Mouse (Mus musculus) midbrain, embryonic 15.5 days (tissue): ENCODE results near the gene Lypd5. TPM values are rescaled to one million over a fixed set of nuclear protein-coding genes. Genes with fewer than 3 reads are reported as not detected.

Source experiments
- ATAC-seq: fragments of 200-750 bp; cut with Nextera tagmentation; replicated peaks from 2 replicates; pipeline ENCODE4 v1.8.0; 2017; ENCODE audit warnings: moderate TSS enrichment
- H3K27ac ChIP-seq: fragments of 300-500 bp; sonication (generic); 2 replicates; pipeline ENCODE4 v1.5.1; 2015; ENCODE audit warnings: mild to moderate bottlenecking, inconsistent platforms
- H3K27me3 ChIP-seq: fragments of 300-500 bp; sonication (generic); replicated peaks from 2 replicates; pipeline ENCODE4 v1.6.1; 2015; ENCODE audit warnings: inconsistent platforms
- H3K36me3 ChIP-seq: fragments of 300-500 bp; sonication (generic); replicated peaks from 2 replicates; pipeline ENCODE4 v1.6.1; 2015; ENCODE audit warnings: inconsistent platforms
- H3K4me1 ChIP-seq: fragments of 300-500 bp; sonication (generic); 2 replicates; pipeline ENCODE4 v1.6.1; 2015; ENCODE audit warnings: inconsistent platforms
- H3K4me2 ChIP-seq: fragments of 300-500 bp; sonication (generic); 2 replicates; pipeline ENCODE4 v1.6.1; 2015; ENCODE audit warnings: inconsistent platforms, mild to moderate bottlenecking, moderate library complexity
- H3K4me3 ChIP-seq: fragments of 300-500 bp; sonication (generic); 2 replicates; pipeline ENCODE4 v1.5.1; 2015; ENCODE audit warnings: mild to moderate bottlenecking, inconsistent platforms
- H3K9ac ChIP-seq: fragments of 300-500 bp; sonication (generic); 2 replicates; pipeline ENCODE4 v1.6.1; 2015; ENCODE audit warnings: mild to moderate bottlenecking, inconsistent platforms
- H3K9me3 ChIP-seq: fragments of 300-500 bp; sonication (generic); 2 replicates; pipeline ENCODE4 v1.6.1; 2016; ENCODE audit warnings: inconsistent platforms
- WGBS: fragments of 180-500 bp; shearing (Covaris S2); methylation state at CpG from one replicate; pipeline ENCODE4 v1.1.7; 2015; ENCODE audit warnings: mixed read lengths; 5-methylcytosine and 5-hydroxymethylcytosine counted together
- polyA plus RNA-seq: library from polyadenylated mRNA; unstranded; fragments of >200 nt; fragmentation: Nextera tagmentation; extraction: Ambion mirVana; gene quantifications from 2 replicates; pipeline ENCODE4 v1.2.1, GENCODE M21; 2015

Gene Lypd5
- polyA plus RNA-seq = not detected in 2 replicates

GRCm38 (mm10) chr7:24348896-24349295 is at the start of gene Lypd5:
Lypd5 (plus strand) TSS chr7:24349196.
- WGBS = 42% methylated on average over 6 of the region's 6 CpGs
- Histone ChIP-seq H3K4me2 (no peak within 1 kb of the TSS), H3K4me1 (no peaks in the 10 kb centered on the region), H3K36me3 (no peaks in the 10 kb centered on the region), H3K9ac (no peak within 1 kb of the TSS), H3K27ac (no peak within 1 kb of the TSS), H3K4me3 (no peak within 1 kb of the TSS), H3K27me3 (no peaks in the 10 kb centered on the region), H3K9me3 (no peaks in the 10 kb centered on the region)
- no peak for ATAC-seq

- peak overlapping the region; percentile 92 for H3K4me2 ChIP-seq
- peak overlapping the region; percentile 83 for H3K4me3 ChIP-seq
- under 1% methylated on average over 18 of the region's 18 CpGs for WGBS
- ATAC-seq = peak; percentile 65
- H3K27ac ChIP-seq = peak overlapping the region; percentile 93
- no peaks in the 10 kb centered on the region for H3K27me3 ChIP-seq
- H3K4me1 ChIP-seq = peaks cover 24% of the 10 kb centered on the region
- peaks cover 26% of the 10 kb centered on the region for H3K36me3 ChIP-seq
- H3K9ac ChIP-seq = peak overlapping the region; percentile 73
- H3K9me3 ChIP-seq = no peaks in the 10 kb centered on the region
Measured at GRCm38 (mm10) chr7:24299823-24300481, 49.0 kb upstream of the Lypd5 start.

- Histone ChIP-seq H3K36me3 (peaks cover 23% of the 10 kb centered on the region), H3K4me1 (peaks cover 24% of the 10 kb centered on the region), H3K9ac (peak within 1 kb of the TSS; percentile 73), H3K27me3 (no peaks in the 10 kb centered on the region), H3K4me3 (peak within 1 kb of the TSS; percentile 83), H3K27ac (peak within 1 kb of the TSS; percentile 93), H3K9me3 (no peaks in the 10 kb centered on the region), H3K4me2 (peak within 1 kb of the TSS; percentile 92)
- 1% methylated on average over 13 of the region's 13 CpGs for WGBS
- ATAC-seq = peak; percentile 25; the same call in 1 of the 2 replicates
Measured at GRCm38 (mm10) chr7:24300771-24301282, 48.2 kb upstream of the Lypd5 start, which contains the start of gene Zfp61. Zfp61 (minus strand) TSS chr7:24301232.

GRCm38 (mm10) chr7:24315726-24316566 is 33.0 kb upstream of the Lypd5 start:
- H3K9me3 ChIP-seq = no peaks in the 10 kb centered on the region
- H3K4me3 ChIP-seq = peak overlapping the region; percentile 66
- peaks cover 13% of the 10 kb centered on the region for H3K4me1 ChIP-seq
- 29% methylated on average over 29 of the region's 29 CpGs for WGBS
- peak overlapping the region; percentile 75 for H3K4me2 ChIP-seq
- H3K36me3 ChIP-seq = peaks cover 5% of the 10 kb centered on the region
- peak overlapping the region; percentile 82 for H3K9ac ChIP-seq
- H3K27ac ChIP-seq = peak overlapping the region; percentile 82
- peak; percentile 87; the same call in 1 of the 2 replicates for ATAC-seq
- no peaks in the 10 kb centered on the region; the same call in 1 of the 2 replicates for H3K27me3 ChIP-seq

GRCm38 (mm10) chr7:24316567-24317092 is 32.4 kb upstream of the Lypd5 start, which contains the start of gene Zfp94:
Zfp94 (minus strand) TSS chr7:24316666.
- no peaks in the 10 kb centered on the region; the same call in 1 of the 2 replicates for H3K36me3 ChIP-seq
- under 1% methylated on average over 33 of the region's 33 CpGs for WGBS
- peak within 1 kb of the TSS; percentile 75 for H3K4me2 ChIP-seq
- peak; percentile 95 for ATAC-seq
- H3K9ac ChIP-seq = peak within 1 kb of the TSS; percentile 82
- peak within 1 kb of the TSS; percentile 66 for H3K4me3 ChIP-seq
- no peaks in the 10 kb centered on the region; the same call in 1 of the 2 replicates for H3K27me3 ChIP-seq
- no peaks in the 10 kb centered on the region for H3K9me3 ChIP-seq
- H3K4me1 ChIP-seq = peaks cover 13% of the 10 kb centered on the region
- peak within 1 kb of the TSS; percentile 83 for H3K27ac ChIP-seq

GRCm38 (mm10) chr7:24318942-24319341 is 30.1 kb upstream of the Lypd5 start:
- H3K9ac ChIP-seq = no peak overlapping the region

GRCm38 (mm10) chr7:24322593-24322992 is 26.4 kb upstream of the Lypd5 start:
- no peak overlapping the region for H3K27ac ChIP-seq
- H3K4me1 ChIP-seq = peaks cover 13% of the 10 kb centered on the region
- ATAC-seq = no peak
- 80% methylated on average over 4 of the region's 4 CpGs for WGBS
- no peak overlapping the region for H3K9ac ChIP-seq
- H3K4me3 ChIP-seq = no peak overlapping the region
- no peaks in the 10 kb centered on the region; the same call in 1 of the 2 replicates for H3K27me3 ChIP-seq
- no peaks in the 10 kb centered on the region for H3K9me3 ChIP-seq
- no peak overlapping the region for H3K4me2 ChIP-seq
- H3K36me3 ChIP-seq = no peaks in the 10 kb centered on the region

More at GRCm38 (mm10) chr7:24318942-24319341, 30.1 kb upstream of the Lypd5 start:
- H3K9me3 ChIP-seq = no peaks in the 10 kb centered on the region
- no peak for ATAC-seq
- H3K4me2 ChIP-seq = no peak overlapping the region
- peaks cover 13% of the 10 kb centered on the region for H3K4me1 ChIP-seq
- no peak overlapping the region for H3K27ac ChIP-seq
- H3K4me3 ChIP-seq = no peak overlapping the region
- H3K36me3 ChIP-seq = no peaks in the 10 kb centered on the region
- H3K27me3 ChIP-seq = no peaks in the 10 kb centered on the region; the same call in 1 of the 2 replicates
- 75% methylated on average over 6 of the region's 6 CpGs for WGBS

- Histone ChIP-seq H3K9me3 (no peaks in the 10 kb centered on the region), H3K36me3 (no peaks in the 10 kb centered on the region), H3K4me2 (peak overlapping the region; percentile 54), H3K27ac (no peak overlapping the region), H3K4me3 (no peak overlapping the region), H3K4me1 (peaks cover 13% of the 10 kb centered on the region), H3K27me3 (no peaks in the 10 kb centered on the region), H3K9ac (no peak overlapping the region)
- 77% methylated on average over 6 of the region's 6 CpGs for WGBS
- ATAC-seq = no peak
Measured at GRCm38 (mm10) chr7:24325197-24325596, 23.8 kb upstream of the Lypd5 start.

GRCm38 (mm10) chr7:24325675-24326128 is 23.3 kb upstream of the Lypd5 start:
- Histone ChIP-seq H3K4me2 (peak overlapping the region; percentile 54), H3K4me1 (peaks cover 13% of the 10 kb centered on the region), H3K4me3 (peak overlapping the region; percentile 30), H3K9me3 (no peaks in the 10 kb centered on the region), H3K27ac (no peak overlapping the region; the same call in 1 of the 2 replicates), H3K27me3 (no peaks in the 10 kb centered on the region), H3K9ac (0 out of 2 replicates have a peak overlapping the region, but pooled peaks have one; percentile 26), H3K36me3 (no peaks in the 10 kb centered on the region)
- WGBS = 3% methylated on average over 13 of the region's 13 CpGs
- ATAC-seq = peak; percentile 56; the same call in 1 of the 2 replicates

- WGBS = 38% methylated on average over 20 of the region's 20 CpGs
- H3K27me3 ChIP-seq = no peaks in the 10 kb centered on the region
- peaks cover 13% of the 10 kb centered on the region for H3K4me1 ChIP-seq
- 0 out of 2 replicates have a peak overlapping the region, but pooled peaks have one; percentile 26 for H3K9ac ChIP-seq
- H3K4me2 ChIP-seq = peak overlapping the region; percentile 54
- no peak overlapping the region; the same call in 1 of the 2 replicates for H3K27ac ChIP-seq
- H3K4me3 ChIP-seq = peak overlapping the region; percentile 30
- no peaks in the 10 kb centered on the region for H3K9me3 ChIP-seq
- H3K36me3 ChIP-seq = no peaks in the 10 kb centered on the region
- ATAC-seq = peak; percentile 65; the same call in 1 of the 2 replicates
Measured at GRCm38 (mm10) chr7:24326273-24327135, 22.5 kb upstream of the Lypd5 start.
